Mouse (Mus musculus) thymus, adult 2 months (tissue): ENCODE measurements around the gene Gm28043.

Source experiments
- CTCF ChIP-seq: fragments of 200-500 bp; IDR thresholded peaks from 2 replicates; pipeline ENCODE4 v1.5.1; 2012; ENCODE audit warnings: mild to moderate bottlenecking, control low read depth, low read length, moderate library complexity, borderline replicate concordance; ENCODE audit not compliant: control insufficient read depth, poor library complexity, insufficient read depth; ENCODE audit errors: extremely low read depth
- POLR2A ChIP-seq: fragments of 200-500 bp; IDR thresholded peaks from 2 replicates; pipeline ENCODE4 v1.6.1; 2012; ENCODE audit warnings: mild to moderate bottlenecking, low read length, control low read depth, moderate library complexity; ENCODE audit not compliant: control insufficient read depth, poor library complexity, insufficient read depth; ENCODE audit errors: extremely low read depth

DNA sequence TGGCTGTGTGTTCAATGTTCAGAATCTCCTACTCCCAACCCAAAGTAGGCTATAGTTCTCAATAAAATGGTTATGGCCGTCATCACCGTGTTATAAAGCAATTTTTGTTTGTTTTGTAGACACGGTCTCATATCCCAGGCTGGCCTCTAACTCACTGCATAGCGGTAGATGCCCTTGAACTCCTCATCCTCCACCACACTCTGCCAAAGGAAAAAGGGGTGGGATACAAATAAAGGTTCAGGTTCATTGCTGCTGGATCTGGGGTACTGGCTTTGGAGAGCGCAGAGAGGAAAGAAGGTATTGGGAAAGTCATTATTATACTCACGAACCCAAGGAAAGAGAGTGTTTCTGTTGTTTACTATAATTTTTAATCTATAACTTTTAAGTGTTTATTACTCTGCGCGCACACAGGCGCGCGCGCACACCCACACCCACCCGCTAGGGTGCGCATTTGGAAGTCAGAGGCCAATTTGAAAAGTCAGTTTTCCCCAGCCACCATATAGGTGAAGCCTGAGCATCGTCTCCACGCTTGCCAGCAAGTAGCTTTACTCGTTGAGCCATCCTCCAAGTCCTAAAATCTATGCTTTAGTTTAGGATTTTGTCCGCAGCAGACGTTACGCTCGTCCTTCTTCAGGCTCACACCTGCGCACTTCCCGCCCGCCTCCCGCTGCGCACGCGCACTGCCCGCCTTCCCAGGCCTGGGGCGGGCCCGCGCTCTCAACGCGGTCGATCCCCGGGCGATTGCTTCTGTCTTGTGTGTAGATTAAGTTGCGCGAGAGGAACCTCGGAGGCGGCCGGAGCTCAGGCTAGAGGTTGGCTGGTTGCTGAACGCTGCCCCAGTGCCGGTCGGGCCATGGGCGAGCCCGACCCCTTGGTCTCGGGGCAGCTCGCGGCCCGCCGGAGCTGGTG lies at the start of gene Gm28043, which contains the start of gene Rnf8:
- TF ChIP-seq CTCF (peak; percentile 90), POLR2A (peak; percentile 83)
